Mouse (Mus musculus) kidney, adult 2 months (tissue): Measurements from ENCODE around the gene Adcy5. TPM values are rescaled to one million over a fixed set of nuclear protein-coding genes. Genes with fewer than 3 reads are reported as not detected.

Source experiments
- DNase-seq: peaks from one replicate; pipeline ENCODE4 v3.0.0; 2021
- H3K27ac ChIP-seq: fragments of 200-500 bp; 2 replicates; pipeline ENCODE4 v1.5.1; 2012; ENCODE audit warnings: low read depth, low read length, control low read depth, inconsistent platforms; ENCODE audit not compliant: insufficient read depth
- H3K27me3 ChIP-seq: fragments of 200-500 bp; replicated peaks from 2 replicates; pipeline ENCODE4 v1.6.1; 2012; ENCODE audit warnings: mild to moderate bottlenecking, moderate library complexity, low read length, inconsistent platforms; ENCODE audit not compliant: control insufficient read depth, insufficient read depth
- H3K36me3 ChIP-seq: fragments of 200-500 bp; 2 replicates; pipeline ENCODE4 v1.6.1; 2012; ENCODE audit warnings: mild to moderate bottlenecking, moderate library complexity, low read length, inconsistent platforms; ENCODE audit not compliant: control insufficient read depth, insufficient read depth
- H3K4me1 ChIP-seq: fragments of 200-500 bp; 2 replicates; pipeline ENCODE4 v1.6.1; 2011; ENCODE audit warnings: low read length; ENCODE audit not compliant: control insufficient read depth, insufficient read depth
- H3K4me3 ChIP-seq: fragments of 200-500 bp; 2 replicates; pipeline ENCODE4 v1.5.1; 2011; ENCODE audit warnings: mild to moderate bottlenecking, low read depth, low read length, control low read depth; ENCODE audit not compliant: insufficient read depth
- CTCF ChIP-seq: fragments of 200-500 bp; conservative IDR thresholded peaks from 2 replicates; pipeline ENCODE4 v1.5.1; 2011; ENCODE audit warnings: low read depth, mild to moderate bottlenecking, control low read depth, low read length, moderate library complexity, mixed read lengths; ENCODE audit not compliant: insufficient read depth, insufficient read length
- POLR2A ChIP-seq: fragments of 200-500 bp; IDR thresholded peaks from one replicate; pipeline ENCODE4 v1.6.1; 2011; ENCODE audit warnings: low read depth, low read length, control low read depth
- WGBS: fragments of 180-500 bp; shearing (Covaris S2); methylation state at CpG from one replicate; pipeline ENCODE4 v1.1.7; 2018; 5-methylcytosine and 5-hydroxymethylcytosine counted together
- polyA plus RNA-seq: library from polyadenylated mRNA; depleted of rRNA; stranded (reverse); fragments of >200 nt; gene quantifications from 2 replicates; pipeline ENCODE4 v1.2.3, GENCODE M21; 2012

Adcy5 gene
- polyA plus RNA-seq, 1 experiment, result 5.7 TPM

DNA sequence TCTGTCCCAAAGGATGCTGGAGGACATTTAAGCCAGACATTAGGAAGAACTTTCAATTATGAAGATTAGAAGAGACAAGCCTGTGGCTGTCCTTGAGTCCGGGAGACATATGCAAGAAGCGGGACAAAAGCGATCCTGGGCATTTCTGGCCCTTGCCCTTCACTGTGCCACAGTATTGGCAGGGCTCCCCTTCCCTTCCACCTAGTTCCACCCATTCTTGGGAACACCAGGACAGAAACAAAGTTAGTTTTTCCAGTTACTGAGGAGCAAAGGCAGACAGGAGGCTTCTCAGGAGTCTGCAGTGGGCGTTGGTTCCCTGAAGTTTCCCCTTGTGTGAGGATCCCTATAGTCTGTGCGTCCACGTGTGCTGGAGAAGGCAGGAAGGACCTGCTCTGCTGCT lies 51.7 kb downstream of the Adcy5 start:
- Histone ChIP-seq H3K27ac (no peak overlapping the region), H3K4me1 (no peaks in the 10 kb centered on the region), H3K36me3 (no peaks in the 10 kb centered on the region), H3K4me3 (no peak overlapping the region), H3K27me3 (no peaks in the 10 kb centered on the region)
- no peak for DNase-seq
- TF ChIP-seq CTCF (no peak), POLR2A (no peak)
- WGBS, result 86% methylated on average over 6 of the region's 6 CpGs

DNA sequence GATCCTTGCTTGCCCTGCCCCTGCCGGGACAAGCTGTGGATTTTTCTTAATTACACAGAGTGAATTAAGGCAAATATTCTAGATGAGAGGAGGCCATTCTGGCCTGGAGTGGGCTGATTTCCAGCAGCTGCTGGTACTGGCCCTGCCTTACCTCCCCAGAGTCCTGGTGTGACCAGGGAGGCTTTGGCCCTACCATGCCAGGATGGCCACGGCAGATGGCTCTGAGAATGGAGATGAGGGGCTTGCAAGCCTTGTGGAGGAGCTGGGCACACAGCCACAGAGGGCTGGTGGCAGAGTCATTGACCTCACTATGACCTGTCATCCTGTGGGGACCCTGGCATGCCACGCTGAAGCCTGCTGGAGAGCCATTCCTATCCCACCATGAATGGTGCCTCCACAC lies 54.1 kb downstream of the Adcy5 start:
- no peaks in the 10 kb centered on the region for H3K27me3 ChIP-seq
- no peak for DNase-seq
- H3K4me1 ChIP-seq, result no peaks in the 10 kb centered on the region
- no peak overlapping the region for H3K27ac ChIP-seq
- 76% methylated on average over 3 of the region's 3 CpGs for WGBS
- H3K4me3 ChIP-seq, result no peak overlapping the region
- no peaks in the 10 kb centered on the region for H3K36me3 ChIP-seq
- TF ChIP-seq CTCF, result no peak
- no peak for TF ChIP-seq POLR2A

DNA sequence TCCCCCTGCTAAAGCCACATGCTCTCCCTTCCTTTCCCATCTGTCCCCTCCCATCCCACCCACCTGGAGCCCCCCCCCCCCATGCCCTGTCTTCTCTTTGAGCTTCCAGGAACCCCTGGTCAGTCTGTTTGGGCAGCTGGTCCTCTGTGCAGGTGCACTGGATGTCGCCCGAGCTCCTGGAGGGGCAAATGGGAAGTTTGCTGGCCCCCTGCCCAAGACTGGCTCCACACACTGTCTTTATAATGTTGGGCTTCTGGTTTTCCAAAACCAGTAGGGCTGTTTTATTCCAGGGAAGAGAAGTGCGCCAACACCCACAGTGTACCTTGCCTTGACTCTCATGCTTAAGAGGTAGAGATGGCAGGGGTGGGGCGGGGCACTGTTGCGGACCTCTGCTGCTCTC lies 55.1 kb downstream of the Adcy5 start:
- no peak for TF ChIP-seq CTCF
- no peak for TF ChIP-seq POLR2A

DNA sequence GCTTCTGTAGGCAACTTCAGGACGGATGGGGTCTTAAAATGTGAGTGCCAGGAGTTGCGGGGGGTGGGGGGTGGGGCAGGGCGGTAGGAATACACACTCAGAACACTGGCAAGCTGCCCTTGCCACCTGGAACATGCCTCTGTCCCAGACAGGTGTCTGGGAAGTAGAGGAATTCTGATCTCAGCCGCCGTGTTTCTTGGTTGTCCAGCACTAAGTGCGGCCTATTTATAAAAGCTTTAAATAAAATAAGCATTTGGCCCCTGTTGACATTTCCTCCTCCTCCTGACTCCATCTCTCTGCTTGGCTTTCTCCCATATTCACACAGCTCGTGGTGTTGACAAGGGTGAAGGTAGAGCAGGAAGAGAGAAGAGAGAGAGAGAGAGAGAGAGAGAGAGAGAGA lies 60.4 kb downstream of the Adcy5 start:
- Histone ChIP-seq H3K27ac (no peak overlapping the region; the same call in 1 of the 2 replicates), H3K27me3 (no peaks in the 10 kb centered on the region), H3K4me3 (no peak overlapping the region), H3K4me1 (no peaks in the 10 kb centered on the region), H3K36me3 (no peaks in the 10 kb centered on the region)
- no peak for TF ChIP-seq CTCF
- no peak for TF ChIP-seq POLR2A
- DNase-seq, result no peak
- 58% methylated on average over 7 of the region's 7 CpGs for WGBS

More for the DNA sequence above, 55.1 kb downstream of the Adcy5 start:
- WGBS, result 92% methylated on average over 5 of the region's 5 CpGs
- Histone ChIP-seq H3K4me3 (no peak overlapping the region), H3K4me1 (no peaks in the 10 kb centered on the region), H3K27me3 (no peaks in the 10 kb centered on the region), H3K36me3 (no peaks in the 10 kb centered on the region), H3K27ac (no peak overlapping the region)
- DNase-seq, result no peak

DNA sequence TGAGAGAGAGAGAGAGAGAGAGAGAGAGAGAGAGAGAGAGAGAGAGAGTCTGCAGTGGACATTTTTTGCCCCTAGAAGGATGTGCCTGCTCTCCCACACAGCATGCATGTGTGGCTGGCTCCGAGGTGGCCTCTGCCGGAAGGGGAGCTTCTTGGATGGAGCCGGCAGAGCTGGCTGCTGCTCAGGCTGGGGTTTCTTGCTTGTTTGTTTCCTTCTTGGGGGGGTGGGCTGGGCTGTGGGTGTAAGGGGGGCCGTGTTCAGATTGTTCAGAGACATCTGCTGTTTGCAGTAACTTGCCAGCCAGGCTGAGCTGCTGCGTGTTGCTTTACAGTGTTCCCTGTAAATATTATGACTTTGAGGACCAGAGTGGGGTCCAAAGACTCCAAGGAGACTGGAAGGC lies 60.8 kb downstream of the Adcy5 start:
- H3K4me1 ChIP-seq, result no peaks in the 10 kb centered on the region
- H3K36me3 ChIP-seq, result no peaks in the 10 kb centered on the region
- 43% methylated on average over 5 of the region's 5 CpGs for WGBS
- no peak for DNase-seq
- TF ChIP-seq CTCF, result no peak
- no peak for TF ChIP-seq POLR2A
- H3K27me3 ChIP-seq, result no peaks in the 10 kb centered on the region
- no peak overlapping the region; the same call in 1 of the 2 replicates for H3K27ac ChIP-seq
- H3K4me3 ChIP-seq, result no peak overlapping the region

DNA sequence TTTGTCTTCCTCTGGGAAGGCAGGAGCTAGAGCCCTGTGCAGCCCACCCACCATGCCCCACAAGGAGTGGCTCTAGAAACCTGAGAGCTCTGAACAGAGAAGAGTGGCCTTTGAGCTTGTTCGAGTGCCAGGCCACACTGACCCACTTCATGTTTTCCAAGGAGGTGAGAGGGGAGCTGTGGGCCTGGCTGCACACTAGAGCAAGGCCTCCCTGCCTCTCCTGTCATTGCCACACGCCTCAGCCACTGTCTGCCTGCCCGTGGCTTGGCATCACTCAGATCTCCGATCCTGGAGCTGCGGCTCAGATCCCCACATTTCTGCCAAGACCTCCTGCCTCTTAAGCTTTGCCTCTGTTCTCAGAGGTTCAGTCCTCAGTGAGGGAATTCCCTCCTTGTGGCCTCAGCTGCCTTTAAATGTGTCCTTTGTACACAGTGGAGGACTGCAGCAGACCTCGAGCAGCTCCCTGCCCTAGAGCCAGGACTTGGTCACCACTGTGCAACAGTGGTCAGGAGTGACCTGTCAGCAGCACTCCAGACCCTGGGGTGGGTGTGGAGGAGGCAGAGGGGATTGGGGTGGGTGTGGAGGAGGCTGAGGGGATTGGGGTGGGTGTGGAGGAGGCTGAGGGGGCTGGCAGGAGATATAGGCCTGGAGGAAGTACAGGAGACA lies 62.3 kb downstream of the Adcy5 start:
- H3K27me3 ChIP-seq, result no peaks in the 10 kb centered on the region
- TF ChIP-seq POLR2A (no peak), CTCF (no peak)
- H3K36me3 ChIP-seq, result no peaks in the 10 kb centered on the region
- H3K4me1 ChIP-seq, result no peaks in the 10 kb centered on the region
- no peak for DNase-seq
- no peak overlapping the region for H3K27ac ChIP-seq
- WGBS, result 60% methylated on average over 6 of the region's 6 CpGs
- H3K4me3 ChIP-seq, result no peak overlapping the region

DNA sequence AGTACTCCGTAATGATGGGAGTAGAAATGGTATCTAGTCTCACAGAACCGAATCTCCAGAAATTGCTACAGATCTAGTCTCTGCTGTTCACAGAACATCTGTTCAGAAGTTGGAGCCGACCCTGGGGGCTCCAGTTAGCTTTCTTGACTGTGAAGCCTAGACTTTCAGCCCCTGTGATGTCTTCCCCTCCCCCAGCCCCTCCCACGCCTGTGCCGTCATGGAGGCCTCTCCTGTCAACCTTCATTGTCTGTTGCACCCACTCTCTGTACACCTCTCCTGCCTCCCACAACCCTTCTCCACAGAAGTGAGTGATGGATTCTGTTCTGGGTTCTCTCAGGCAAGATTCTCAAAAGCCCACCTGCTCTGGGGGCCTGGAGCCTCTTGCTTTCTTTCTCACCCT lies 65.7 kb downstream of the Adcy5 start:
- no peak for DNase-seq
- no peak overlapping the region for H3K4me3 ChIP-seq
- no peak overlapping the region for H3K27ac ChIP-seq
- H3K27me3 ChIP-seq, result no peaks in the 10 kb centered on the region
- no peaks in the 10 kb centered on the region for H3K4me1 ChIP-seq
- 47% methylated on average over 5 of the region's 5 CpGs for WGBS
- H3K36me3 ChIP-seq, result no peaks in the 10 kb centered on the region
- TF ChIP-seq CTCF, result no peak
- TF ChIP-seq POLR2A, result no peak
